Mouse (Mus musculus): ENCODE data around the gene Rasa4. TPM values are rescaled to one million over a fixed set of nuclear protein-coding genes. Genes with fewer than 3 reads are reported as not detected.
"Not testable (repeated sequence)": the region's sequence is repeated elsewhere in the genome, so short reads cannot be mapped to it uniquely, and the experiment has no call there.

The Rasa4 gene
- polyA plus RNA-seq, 1 experiment from 2014 or later: 5.2 TPM

DNA sequence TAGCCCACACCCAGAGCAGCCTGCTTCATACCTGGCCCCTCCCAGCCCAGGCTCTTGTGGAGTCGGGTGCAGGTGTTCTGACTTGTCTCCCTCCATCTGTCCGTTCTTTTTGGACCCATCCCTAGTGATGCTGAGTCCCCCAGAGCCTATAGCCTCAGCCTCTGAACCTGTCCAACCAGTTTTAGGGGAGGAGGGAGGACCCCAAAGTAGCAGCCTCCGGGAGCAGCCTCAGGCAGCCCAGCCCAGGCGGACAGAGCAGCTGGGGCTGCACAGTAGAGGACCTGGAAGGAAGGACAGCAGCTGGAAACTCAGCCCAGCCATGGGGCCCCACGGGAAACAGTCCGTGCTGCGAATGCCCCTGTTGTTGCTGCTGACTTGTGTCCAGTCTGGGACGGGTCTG is 26.6 kb upstream of the Rasa4 start:
- no peak overlapping the region for H3K9ac ChIP-seq (ENCODE audit: low read depth, low read length)
- peaks cover 2% of the 10 kb centered on the region; the same call in 1 of the 2 replicates for H3K4me1 ChIP-seq (replicated peaks; ENCODE audit: control insufficient read depth, insufficient read depth, low read length)
- ATAC-seq (ENCODE audit: low FRiP score) (no peak), DNase-seq (ENCODE audit: low spot score) (no peak)
- no peaks in the 10 kb centered on the region for H3K27me3 ChIP-seq (ENCODE audit: control insufficient read depth, insufficient read depth, low read length)
- WGBS: 34% methylated on average over 8 of the region's 8 CpGs
- no peaks in the 10 kb centered on the region for H3K9me3 ChIP-seq (ENCODE audit: control insufficient read depth, low read length)
- H3K36me3 ChIP-seq (ENCODE audit: control insufficient read depth, insufficient read depth, low read length): no peaks in the 10 kb centered on the region
- H3K4me2 ChIP-seq (replicated peaks; ENCODE audit: low read depth, low read length): no peak overlapping the region
- H3K4me3 ChIP-seq (ENCODE audit: low read depth, low read length): no peak overlapping the region
- H3K27ac ChIP-seq (ENCODE audit: low read depth, low read length): no peak overlapping the region

DNA sequence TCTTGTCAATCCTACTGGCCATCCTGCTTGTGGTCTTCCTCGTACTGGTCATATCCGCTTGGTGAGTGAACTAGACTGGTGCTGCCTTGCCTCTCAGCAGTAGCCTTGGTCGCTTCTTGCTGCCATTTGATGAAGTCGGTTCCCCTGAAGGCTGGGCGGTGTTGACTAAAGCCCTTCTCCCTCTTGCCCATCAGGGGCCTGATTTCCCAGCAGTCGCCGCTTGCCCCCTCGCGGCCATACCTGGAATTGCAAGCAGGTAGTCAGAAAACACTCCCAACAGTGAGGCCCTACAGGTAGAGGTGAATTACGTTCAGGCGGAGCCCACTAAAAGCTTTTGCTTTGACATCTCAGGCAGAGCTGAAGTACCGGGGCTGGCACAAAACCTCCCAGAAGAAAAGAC is 22.1 kb upstream of the Rasa4 start:
- no peaks in the 10 kb centered on the region for H3K9me3 ChIP-seq (ENCODE audit: control insufficient read depth, low read length)
- no peaks in the 10 kb centered on the region for H3K27me3 ChIP-seq (ENCODE audit: control insufficient read depth, insufficient read depth, low read length)
- no peak overlapping the region for H3K27ac ChIP-seq (ENCODE audit: low read depth, low read length)
- DNase-seq (ENCODE audit: low spot score) (peak; percentile 88), ATAC-seq (ENCODE audit: low FRiP score) (no peak)
- WGBS: 13% methylated on average over 12 of the region's 12 CpGs
- H3K9ac ChIP-seq (ENCODE audit: low read depth, low read length): no peak overlapping the region
- H3K4me1 ChIP-seq (replicated peaks; ENCODE audit: control insufficient read depth, insufficient read depth, low read length): no peaks in the 10 kb centered on the region
- no peak overlapping the region for H3K4me3 ChIP-seq (ENCODE audit: low read depth, low read length)
- no peak overlapping the region for H3K4me2 ChIP-seq (replicated peaks; ENCODE audit: low read depth, low read length)
- H3K36me3 ChIP-seq (ENCODE audit: control insufficient read depth, insufficient read depth, low read length): no peaks in the 10 kb centered on the region

DNA sequence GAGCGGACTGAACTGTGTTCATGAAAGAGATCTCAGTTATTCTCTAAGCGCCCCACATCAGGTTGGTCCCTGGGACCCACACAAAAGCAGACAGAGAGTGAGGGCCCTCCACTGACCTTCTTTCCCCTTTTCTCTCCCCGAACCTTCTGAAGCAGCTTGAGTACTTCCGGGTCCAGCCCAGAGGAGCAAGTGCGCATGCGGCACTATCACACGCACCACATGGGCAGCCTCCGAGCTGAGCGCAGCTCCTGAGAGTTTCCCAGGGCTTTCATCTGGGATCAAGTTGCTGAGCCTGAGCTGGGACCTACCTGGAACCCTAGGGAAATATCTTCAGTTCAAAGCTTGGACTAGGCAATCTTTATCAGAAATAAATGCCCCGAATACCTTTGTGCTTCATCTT is 19.8 kb upstream of the Rasa4 start:
- H3K9ac ChIP-seq (ENCODE audit: low read depth, low read length): no peak overlapping the region
- no peaks in the 10 kb centered on the region for H3K9me3 ChIP-seq (ENCODE audit: control insufficient read depth, low read length)
- H3K4me1 ChIP-seq (replicated peaks; ENCODE audit: control insufficient read depth, insufficient read depth, low read length): no peaks in the 10 kb centered on the region
- no peaks in the 10 kb centered on the region for H3K27me3 ChIP-seq (ENCODE audit: control insufficient read depth, insufficient read depth, low read length)
- DNase-seq (ENCODE audit: low spot score) (no peak), ATAC-seq (ENCODE audit: low FRiP score) (no peak)
- H3K4me2 ChIP-seq (replicated peaks; ENCODE audit: low read depth, low read length): no peak overlapping the region
- H3K36me3 ChIP-seq (ENCODE audit: control insufficient read depth, insufficient read depth, low read length): no peaks in the 10 kb centered on the region
- no peak overlapping the region for H3K27ac ChIP-seq (ENCODE audit: low read depth, low read length)
- H3K4me3 ChIP-seq (ENCODE audit: low read depth, low read length): no peak overlapping the region
- WGBS: 90% methylated on average over 10 of the region's 10 CpGs

DNA sequence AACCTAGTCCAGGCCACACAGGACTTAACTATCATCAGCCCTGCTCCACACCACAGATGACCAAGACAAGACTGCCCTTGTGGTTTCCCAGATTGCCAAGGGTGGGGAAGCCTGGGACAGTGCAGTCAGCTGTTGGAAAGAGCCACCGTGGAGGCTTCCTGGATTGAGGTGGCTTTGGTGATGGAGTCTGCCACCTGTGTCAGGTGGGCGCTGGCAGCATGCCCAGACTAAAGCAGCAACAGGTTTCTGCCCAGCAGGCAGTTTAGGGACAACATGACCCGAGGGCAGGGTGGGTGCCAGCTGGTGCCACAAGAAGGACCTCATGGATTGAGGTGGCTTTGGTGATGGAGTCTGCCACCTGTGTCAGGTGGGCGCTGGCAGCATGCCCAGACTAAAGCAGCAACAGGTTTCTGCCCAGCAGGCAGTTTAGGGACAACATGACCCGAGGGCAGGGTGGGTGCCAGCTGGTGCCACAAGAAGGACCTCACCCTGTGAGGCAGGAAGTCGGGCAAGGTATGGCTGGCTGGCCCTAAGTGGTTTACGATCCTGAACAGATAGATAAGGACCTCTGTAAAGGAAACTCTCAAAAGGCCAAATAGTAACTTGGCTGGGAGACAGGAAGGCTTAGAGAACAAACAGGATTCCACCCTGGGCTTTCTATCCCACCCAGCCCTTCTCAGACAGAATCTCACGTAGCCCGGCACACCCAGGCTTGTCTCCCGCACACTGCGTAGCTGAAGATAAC is 17.1 kb upstream of the Rasa4 start:
- not testable (repeated sequence) for DNase-seq (ENCODE audit: low spot score); H3K4me2 ChIP-seq (replicated peaks; ENCODE audit: low read depth, low read length); H3K9ac ChIP-seq (ENCODE audit: low read depth, low read length); H3K27me3 ChIP-seq (ENCODE audit: control insufficient read depth, insufficient read depth, low read length); ATAC-seq (ENCODE audit: low FRiP score); H3K9me3 ChIP-seq (ENCODE audit: control insufficient read depth, low read length); H3K4me3 ChIP-seq (ENCODE audit: low read depth, low read length); H3K4me1 ChIP-seq (replicated peaks; ENCODE audit: control insufficient read depth, insufficient read depth, low read length); H3K27ac ChIP-seq (ENCODE audit: low read depth, low read length); H3K36me3 ChIP-seq (ENCODE audit: control insufficient read depth, insufficient read depth, low read length)
- WGBS: 81% methylated on average over 11 of the region's 11 CpGs

DNA sequence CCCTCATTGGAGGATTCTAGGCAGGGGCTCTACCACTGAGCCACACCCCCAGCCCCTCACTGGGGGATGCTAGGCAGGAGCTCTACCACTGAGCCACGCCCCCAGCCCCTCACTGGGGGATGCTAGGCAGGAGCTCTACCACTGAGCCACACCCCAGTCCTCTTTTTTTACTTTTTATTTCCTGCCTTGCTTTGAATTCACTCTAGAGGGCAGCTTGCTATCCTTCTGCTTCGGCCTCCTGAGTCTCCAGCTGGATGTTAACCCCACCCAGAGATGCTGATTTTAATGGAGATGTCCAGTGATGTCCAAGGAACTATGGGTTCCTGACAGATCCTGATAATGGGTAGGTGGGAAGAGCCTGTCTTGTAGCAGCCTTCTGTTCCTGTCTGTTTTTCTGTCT is 14.3 kb upstream of the Rasa4 start:
- Histone ChIP-seq H3K9me3 (ENCODE audit: control insufficient read depth, low read length) (no peaks in the 10 kb centered on the region), H3K4me2 (replicated peaks; ENCODE audit: low read depth, low read length) (no peak overlapping the region), H3K27me3 (ENCODE audit: control insufficient read depth, insufficient read depth, low read length) (no peaks in the 10 kb centered on the region), H3K27ac (ENCODE audit: low read depth, low read length) (no peak overlapping the region), H3K4me1 (replicated peaks; ENCODE audit: control insufficient read depth, insufficient read depth, low read length) (no peaks in the 10 kb centered on the region), H3K36me3 (ENCODE audit: control insufficient read depth, insufficient read depth, low read length) (no peaks in the 10 kb centered on the region), H3K9ac (ENCODE audit: low read depth, low read length) (no peak overlapping the region), H3K4me3 (ENCODE audit: low read depth, low read length) (no peak overlapping the region)
- ATAC-seq (ENCODE audit: low FRiP score) (no peak), DNase-seq (ENCODE audit: low spot score) (no peak)
- 72% methylated on average over 2 of the region's 2 CpGs for WGBS

DNA sequence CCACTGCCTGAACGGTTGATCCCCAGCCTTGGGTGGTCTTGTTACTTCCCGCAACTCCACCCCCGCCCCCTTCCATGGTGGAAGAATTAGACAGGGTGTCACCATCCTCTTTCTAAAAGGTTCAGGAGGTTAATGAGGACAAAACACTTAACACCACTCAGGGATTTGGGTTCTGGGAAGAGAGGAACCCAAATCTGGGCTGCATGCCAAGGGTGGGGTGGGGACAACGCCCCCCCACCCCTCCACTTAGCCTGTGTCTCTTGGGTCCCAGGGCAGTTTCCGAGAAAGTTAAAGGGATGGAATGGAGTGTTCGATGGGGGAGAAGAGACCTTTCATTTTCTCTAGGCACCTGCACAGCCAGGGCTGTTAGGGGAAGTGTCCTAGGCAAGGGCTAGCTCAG is 10.7 kb upstream of the Rasa4 start:
- no peaks in the 10 kb centered on the region for H3K27me3 ChIP-seq (ENCODE audit: control insufficient read depth, insufficient read depth, low read length)
- no peak overlapping the region for H3K27ac ChIP-seq (ENCODE audit: low read depth, low read length)
- ATAC-seq (ENCODE audit: low FRiP score) (no peak), DNase-seq (ENCODE audit: low spot score) (no peak)
- H3K9ac ChIP-seq (ENCODE audit: low read depth, low read length): no peak overlapping the region
- H3K4me3 ChIP-seq (ENCODE audit: low read depth, low read length): no peak overlapping the region
- H3K4me2 ChIP-seq (replicated peaks; ENCODE audit: low read depth, low read length): no peak overlapping the region
- H3K4me1 ChIP-seq (replicated peaks; ENCODE audit: control insufficient read depth, insufficient read depth, low read length): no peaks in the 10 kb centered on the region
- H3K9me3 ChIP-seq (ENCODE audit: control insufficient read depth, low read length): no peaks in the 10 kb centered on the region
- H3K36me3 ChIP-seq (ENCODE audit: control insufficient read depth, insufficient read depth, low read length): no peaks in the 10 kb centered on the region
- WGBS: 73% methylated on average over 6 of the region's 6 CpGs

DNA sequence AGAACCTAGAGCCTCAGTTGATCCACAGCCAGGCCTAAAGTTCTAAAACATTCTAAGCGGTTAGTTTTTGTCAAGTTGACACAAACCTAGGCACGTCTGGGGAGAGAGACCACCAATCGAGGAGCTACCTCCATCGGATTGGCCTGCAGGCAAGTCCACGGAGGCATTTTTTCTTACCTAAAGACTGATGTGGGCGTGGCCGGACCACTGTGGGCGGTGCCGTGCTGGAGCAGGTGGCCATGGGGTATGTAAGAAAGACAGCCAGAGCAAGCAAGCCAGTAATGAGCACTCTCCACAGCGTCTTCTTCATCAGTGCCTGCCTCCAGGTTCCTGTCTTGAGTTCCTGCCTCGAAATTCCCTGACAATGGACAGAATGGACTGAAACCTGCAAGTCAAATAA is 10.2 kb upstream of the Rasa4 start:
- ATAC-seq (ENCODE audit: low FRiP score) (no peak), DNase-seq (ENCODE audit: low spot score) (no peak)
- H3K4me1 ChIP-seq (replicated peaks; ENCODE audit: control insufficient read depth, insufficient read depth, low read length): no peaks in the 10 kb centered on the region
- 60% methylated on average over 11 of the region's 11 CpGs for WGBS
- H3K4me2 ChIP-seq (replicated peaks; ENCODE audit: low read depth, low read length): no peak overlapping the region
- no peak overlapping the region for H3K27ac ChIP-seq (ENCODE audit: low read depth, low read length)
- no peak overlapping the region for H3K9ac ChIP-seq (ENCODE audit: low read depth, low read length)
- no peaks in the 10 kb centered on the region for H3K27me3 ChIP-seq (ENCODE audit: control insufficient read depth, insufficient read depth, low read length)
- no peaks in the 10 kb centered on the region for H3K36me3 ChIP-seq (ENCODE audit: control insufficient read depth, insufficient read depth, low read length)
- H3K4me3 ChIP-seq (ENCODE audit: low read depth, low read length): no peak overlapping the region
- H3K9me3 ChIP-seq (ENCODE audit: control insufficient read depth, low read length): no peaks in the 10 kb centered on the region

DNA sequence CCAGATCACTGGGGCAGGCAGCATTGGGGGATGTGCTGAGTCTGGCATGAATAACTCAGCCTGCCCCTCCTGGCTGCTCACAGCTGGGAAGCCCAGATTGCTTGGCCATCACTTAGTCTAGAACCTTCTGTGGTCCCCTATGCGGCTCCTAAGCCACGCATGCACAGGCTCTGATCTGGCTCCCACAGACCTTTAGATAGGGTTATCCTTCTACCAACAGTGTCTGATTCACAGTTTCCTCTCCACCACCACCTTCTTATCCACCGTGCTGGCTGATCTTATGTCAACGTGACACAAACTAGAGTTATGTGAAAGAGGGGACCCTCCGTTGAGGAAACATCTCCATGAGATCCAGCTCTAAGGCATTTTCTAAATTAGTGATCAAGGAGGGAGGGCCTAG is 8.6 kb upstream of the Rasa4 start:
- Histone ChIP-seq H3K4me1 (replicated peaks; ENCODE audit: control insufficient read depth, insufficient read depth, low read length) (no peaks in the 10 kb centered on the region), H3K4me2 (replicated peaks; ENCODE audit: low read depth, low read length) (no peak overlapping the region), H3K4me3 (ENCODE audit: low read depth, low read length) (no peak overlapping the region), H3K36me3 (ENCODE audit: control insufficient read depth, insufficient read depth, low read length) (no peaks in the 10 kb centered on the region), H3K27ac (ENCODE audit: low read depth, low read length) (no peak overlapping the region), H3K9me3 (ENCODE audit: control insufficient read depth, low read length) (no peaks in the 10 kb centered on the region), H3K27me3 (ENCODE audit: control insufficient read depth, insufficient read depth, low read length) (no peaks in the 10 kb centered on the region), H3K9ac (ENCODE audit: low read depth, low read length) (no peak overlapping the region)
- WGBS: 92% methylated on average over 5 of the region's 5 CpGs
- DNase-seq (ENCODE audit: low spot score) (no peak), ATAC-seq (ENCODE audit: low FRiP score) (no peak)

DNA sequence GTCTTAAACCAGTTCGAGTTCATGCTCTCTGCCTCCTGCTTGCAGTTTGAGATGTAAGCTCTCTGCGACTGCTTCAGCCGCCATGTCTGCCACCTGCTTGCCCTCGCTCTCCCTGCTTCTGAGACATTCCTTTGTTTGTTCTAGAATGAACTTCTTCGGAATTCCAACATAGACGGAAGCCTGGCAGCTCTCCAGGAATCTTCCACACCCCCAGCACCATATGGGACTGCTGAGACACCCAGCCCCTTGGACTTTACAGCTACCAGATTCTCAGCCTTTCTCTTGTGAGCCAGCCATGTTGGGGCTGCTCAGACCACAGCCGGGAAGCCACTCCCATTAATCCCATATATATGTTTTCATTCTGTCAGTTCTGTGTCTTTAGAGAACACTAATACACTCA is 7.4 kb upstream of the Rasa4 start:
- Histone ChIP-seq H3K4me3 (ENCODE audit: low read depth, low read length) (no peak overlapping the region), H3K27me3 (ENCODE audit: control insufficient read depth, insufficient read depth, low read length) (no peaks in the 10 kb centered on the region), H3K27ac (ENCODE audit: low read depth, low read length) (no peak overlapping the region), H3K4me1 (replicated peaks; ENCODE audit: control insufficient read depth, insufficient read depth, low read length) (no peaks in the 10 kb centered on the region), H3K4me2 (replicated peaks; ENCODE audit: low read depth, low read length) (no peak overlapping the region), H3K9ac (ENCODE audit: low read depth, low read length) (no peak overlapping the region), H3K36me3 (ENCODE audit: control insufficient read depth, insufficient read depth, low read length) (no peaks in the 10 kb centered on the region), H3K9me3 (ENCODE audit: control insufficient read depth, low read length) (no peaks in the 10 kb centered on the region)
- 66% methylated on average over 7 of the region's 7 CpGs for WGBS
- ATAC-seq (ENCODE audit: low FRiP score) (no peak), DNase-seq (ENCODE audit: low spot score) (no peak)
